Mouse (Mus musculus) c-Kit-negative CD71-positive TER-119-positive erythroid progenitor cells, embryonic 14.5 days (primary cell): ENCODE results near the gene Acp2.

Experiments
- DNase-seq: peaks from one replicate; pipeline ENCODE4 v3.0.0-alpha.2; 2013; ENCODE audit warnings: low read depth, low spot score

The Acp2 gene

DNA sequence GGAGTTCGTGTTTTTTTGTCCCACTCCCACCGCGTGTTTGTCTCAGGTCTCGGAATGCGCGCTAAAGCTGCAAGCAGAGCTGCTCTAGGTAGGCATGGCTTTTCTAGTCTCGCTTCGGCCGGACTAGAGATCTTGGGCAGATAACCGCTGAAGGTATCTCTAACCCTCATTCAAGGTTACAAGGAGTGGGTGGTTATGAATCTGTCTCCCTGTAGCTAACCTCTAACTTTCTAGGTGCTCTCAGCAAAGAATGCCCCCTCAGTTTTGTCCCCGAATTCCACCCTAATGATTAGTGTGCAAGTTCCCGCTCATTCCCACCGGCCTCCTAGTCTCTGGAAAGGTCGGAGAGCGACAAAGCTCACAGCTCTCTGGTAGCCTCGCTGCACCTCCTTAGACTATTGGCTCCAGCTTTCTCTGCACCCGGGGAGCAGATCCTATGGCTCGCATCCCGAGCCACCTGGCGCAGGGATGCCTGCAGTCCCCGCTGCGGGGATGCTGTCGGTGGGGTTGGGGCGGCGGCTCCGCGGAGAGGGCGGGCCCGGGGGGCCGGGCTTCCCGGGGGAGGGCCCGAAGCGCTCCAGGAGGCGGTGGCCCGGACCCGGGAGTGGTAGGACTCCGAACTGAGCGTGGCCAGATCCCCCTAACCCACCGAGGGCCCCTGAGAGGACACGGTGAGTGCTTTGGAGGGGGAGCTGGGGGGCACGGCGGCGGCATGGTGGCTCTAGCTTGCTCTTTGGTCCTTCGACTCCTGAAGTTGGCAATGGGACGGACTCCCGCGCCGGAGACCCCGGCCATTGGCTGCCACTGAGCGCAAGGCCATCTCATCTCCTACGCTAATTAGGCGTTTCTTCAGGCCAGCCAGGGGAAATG lies 53.8 kb downstream of the Acp2 start:
- DNase-seq = no peak

DNA sequence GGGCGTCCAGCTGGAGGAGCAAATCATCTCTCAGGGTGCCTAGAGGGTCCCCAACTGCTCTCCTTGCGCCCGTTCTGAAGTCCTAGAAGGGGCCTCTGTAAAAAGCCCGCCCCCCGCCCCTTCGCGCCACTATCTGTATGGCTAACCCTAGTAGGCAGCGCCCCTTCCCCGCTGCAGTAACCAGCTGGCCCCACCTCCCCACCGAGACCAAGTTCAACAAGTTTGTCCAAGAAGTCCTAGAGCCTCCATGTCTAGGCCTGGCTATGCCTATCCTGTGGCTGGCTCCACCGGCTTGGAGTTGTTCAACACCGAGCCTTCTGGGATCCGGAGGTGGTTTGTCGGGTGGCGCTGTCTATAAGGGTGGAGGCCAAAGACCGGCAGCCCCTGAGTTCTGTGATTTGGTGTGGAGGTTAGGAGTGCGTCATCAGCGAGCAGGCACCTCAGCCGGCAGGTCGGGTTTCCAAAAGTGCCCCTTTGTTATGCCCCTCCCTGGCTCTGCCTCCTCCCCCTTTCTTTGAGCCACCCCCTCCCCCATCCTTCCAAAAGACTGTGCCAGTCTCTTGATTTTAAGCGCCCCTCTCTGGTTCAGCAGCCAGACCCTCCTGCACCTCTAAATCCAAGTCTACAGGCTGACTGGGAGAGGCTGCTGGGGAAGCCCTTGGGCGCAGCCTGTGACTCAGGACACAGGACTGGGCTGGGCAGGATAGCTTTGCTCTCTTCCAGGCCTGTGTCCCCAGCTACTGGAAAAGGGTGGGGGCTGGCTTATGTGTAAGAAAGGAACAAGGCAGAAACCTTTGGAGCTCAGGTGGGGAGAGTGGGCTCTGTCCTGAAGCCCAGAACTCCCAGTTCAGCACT lies 54.7 kb downstream of the Acp2 start:
- no peak for DNase-seq

DNA sequence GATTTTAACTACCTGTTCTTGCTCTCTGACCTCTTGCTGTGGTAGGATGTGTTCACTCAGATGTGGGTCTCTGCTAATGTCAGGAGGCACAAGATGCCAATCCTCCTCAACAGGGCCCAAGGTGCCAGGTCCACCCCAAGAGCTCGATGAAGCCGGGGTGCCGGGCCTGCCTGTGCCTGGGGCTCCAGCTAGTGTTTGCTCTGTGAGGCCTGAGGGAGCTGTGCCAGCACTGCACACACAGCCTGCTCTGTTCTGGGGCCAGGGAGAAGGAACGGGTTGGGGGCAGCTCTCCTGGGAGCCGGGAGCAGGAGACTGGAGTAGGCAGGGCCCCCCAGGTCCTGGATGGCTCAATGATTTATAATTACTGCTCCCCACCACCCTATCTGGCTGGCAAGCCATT lies 55.4 kb downstream of the Acp2 start:
- DNase-seq = no peak

DNA sequence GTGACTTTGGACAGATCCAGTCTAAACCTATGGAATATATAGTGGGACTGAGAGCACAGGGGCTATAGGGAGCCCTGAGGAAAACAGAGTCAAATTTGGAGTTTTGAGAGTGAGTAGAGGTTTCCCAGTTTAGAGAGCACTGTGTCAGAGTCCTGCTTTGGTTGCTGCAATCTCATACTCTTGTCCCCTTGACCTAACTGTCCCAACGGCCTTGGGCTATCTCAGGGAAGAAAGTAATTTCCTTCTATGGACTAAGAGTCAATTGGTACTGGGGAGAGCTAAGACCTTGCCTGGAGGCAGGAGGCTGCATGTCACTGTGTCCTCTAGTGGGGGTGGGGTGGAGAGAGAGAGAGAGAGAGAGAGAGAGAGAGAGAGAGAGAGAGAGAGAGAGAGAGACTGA lies 56.1 kb downstream of the Acp2 start:
- DNase-seq = no peak

DNA sequence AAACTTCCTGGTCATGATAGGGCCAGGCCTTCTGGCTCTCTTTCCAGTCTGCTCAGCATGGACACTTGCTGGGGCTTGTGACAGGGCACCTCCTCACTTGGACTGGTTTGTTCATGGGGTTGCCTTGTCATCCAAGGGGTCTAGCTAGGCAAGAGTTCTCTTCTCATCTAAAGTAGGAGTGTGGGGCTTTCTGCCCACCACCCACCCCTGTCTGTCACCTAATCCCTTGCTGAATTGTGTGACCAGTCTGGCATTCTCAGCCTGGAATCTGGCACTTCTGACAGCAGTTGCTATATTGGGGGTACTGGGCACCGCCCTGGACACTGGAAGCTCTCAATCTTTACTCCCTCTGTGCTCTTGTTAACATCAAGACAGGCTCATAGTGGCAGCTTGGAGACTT lies 56.8 kb downstream of the Acp2 start:
- DNase-seq = no peak
